Mouse (Mus musculus) frontal cortex, postnatal 25 days (tissue): ENCODE data around the gene Mettl16.
"Not testable (repeated sequence)": the region's sequence is repeated elsewhere in the genome, so short reads cannot be mapped to it uniquely, and the experiment has no call there.

Experiments
- DNase-seq, 2 experiments: peaks; one replicate each; pipeline ENCODE4 v3.0.0; 2022; ENCODE audit warnings: low spot score in 2 of 2

Gene Mettl16

GRCm38 (mm10) chr11:74772386-74772785, 1.8 kb downstream of the Mettl16 start:
- no peak for DNase-seq

- DNase-seq: no peak
Observed at GRCm38 (mm10) chr11:74792874-74793273, 22.2 kb downstream of the Mettl16 start.

GRCm38 (mm10) chr11:74800658-74801057, 30.0 kb downstream of the Mettl16 start:
- DNase-seq: no peak

GRCm38 (mm10) chr11:74804081-74804627, 33.5 kb downstream of the Mettl16 start:
- DNase-seq: no peak

GRCm38 (mm10) chr11:74807246-74807882, 36.7 kb downstream of the Mettl16 start:
- DNase-seq: no peak

- no peak for DNase-seq
Observed at GRCm38 (mm10) chr11:74808251-74808853, 37.7 kb downstream of the Mettl16 start.

GRCm38 (mm10) chr11:74810134-74810533, 39.5 kb downstream of the Mettl16 start:
- DNase-seq: no peak

GRCm38 (mm10) chr11:74811027-74811426, 40.4 kb downstream of the Mettl16 start:
- not testable (repeated sequence) for DNase-seq

GRCm38 (mm10) chr11:74811538-74811937, 40.9 kb downstream of the Mettl16 start:
- DNase-seq: no peak

GRCm38 (mm10) chr11:74815795-74816194, 45.2 kb downstream of the Mettl16 start:
- DNase-seq: no peak

GRCm38 (mm10) chr11:74820921-74821320, 50.3 kb downstream of the Mettl16 start:
- no peak for DNase-seq

GRCm38 (mm10) chr11:74821463-74821862, 50.8 kb downstream of the Mettl16 start:
- DNase-seq: no peak

- no peak for DNase-seq
Observed at GRCm38 (mm10) chr11:74822746-74823440, 52.3 kb downstream of the Mettl16 start.

GRCm38 (mm10) chr11:74826151-74826550, 55.5 kb downstream of the Mettl16 start:
- DNase-seq: no peak

GRCm38 (mm10) chr11:74826702-74827101, 56.1 kb downstream of the Mettl16 start:
- DNase-seq: no peak

GRCm38 (mm10) chr11:74827791-74828403, 57.3 kb downstream of the Mettl16 start:
- DNase-seq: no peak

GRCm38 (mm10) chr11:74828404-74828931, 57.8 kb downstream of the Mettl16 start:
- DNase-seq: no peak

- DNase-seq: no peak
Observed at GRCm38 (mm10) chr11:74828965-74829550, 58.4 kb downstream of the Mettl16 start.

- peak; percentile 52 to 55 for DNase-seq
Observed at GRCm38 (mm10) chr11:74829812-74830211, 59.2 kb downstream of the Mettl16 start.

GRCm38 (mm10) chr11:74830256-74831161, 59.9 kb downstream of the Mettl16 start, which contains the start of gene Mnt:
Gene Mnt, plus strand, starts transcription at chr11:74830920.
- DNase-seq: peak; percentile 97 to 98
